Mouse (Mus musculus): ENCODE measurements around the gene Adcy5.

Gene Adcy5

DNA sequence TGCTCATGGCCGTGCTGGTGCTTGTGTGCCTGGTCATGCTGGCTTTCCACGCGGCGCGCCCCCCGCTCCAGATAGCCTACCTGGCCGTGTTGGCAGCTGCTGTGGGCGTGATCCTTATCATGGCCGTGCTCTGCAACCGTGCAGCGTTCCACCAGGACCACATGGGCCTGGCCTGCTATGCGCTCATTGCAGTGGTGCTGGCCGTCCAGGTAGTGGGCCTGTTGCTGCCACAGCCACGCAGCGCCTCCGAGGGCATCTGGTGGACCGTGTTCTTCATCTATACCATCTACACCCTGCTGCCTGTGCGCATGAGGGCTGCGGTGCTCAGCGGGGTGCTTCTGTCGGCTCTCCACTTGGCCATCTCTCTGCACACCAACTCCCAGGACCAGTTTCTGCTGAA is 2.2 kb downstream of the Adcy5 start:
- DNase-seq, result no peak

DNA sequence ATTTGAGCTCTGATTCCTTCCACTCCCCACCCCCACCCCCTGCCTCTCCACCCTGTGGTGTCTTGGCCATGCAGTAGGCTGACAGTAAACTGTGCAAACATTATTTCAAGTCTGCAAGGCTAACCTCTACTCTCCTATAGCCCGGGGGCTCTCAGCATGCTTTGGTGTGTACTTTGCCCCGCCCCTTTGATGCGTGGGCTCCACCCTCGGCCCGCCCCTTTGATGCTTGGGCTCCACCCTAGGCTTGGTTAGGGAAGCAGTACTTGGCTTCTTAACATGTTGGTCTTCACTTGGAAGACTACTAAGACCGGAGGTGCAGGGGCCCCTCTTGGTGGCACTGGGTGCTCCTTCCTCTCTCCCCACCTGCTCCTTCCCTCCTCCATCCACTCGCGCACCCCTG is 4.9 kb downstream of the Adcy5 start:
- DNase-seq, result no peak

DNA sequence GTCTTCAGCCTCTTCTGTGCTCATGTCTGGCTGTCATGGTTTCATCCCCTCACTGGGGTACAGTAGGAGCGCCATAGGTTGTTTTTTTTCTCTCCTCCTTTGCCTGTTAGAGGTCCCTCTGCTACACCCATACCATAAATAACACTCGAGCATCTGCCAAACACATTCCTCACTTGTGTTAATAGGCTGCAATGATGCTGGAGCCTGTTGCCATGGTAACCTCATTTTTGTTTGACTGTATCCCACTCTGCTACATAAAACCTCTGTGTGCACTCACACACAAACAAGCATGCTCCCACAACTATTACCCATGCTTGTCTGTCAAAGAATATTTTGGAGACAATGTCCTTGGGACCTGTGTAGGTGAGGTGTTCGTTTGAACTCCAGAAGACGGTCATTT is 5.3 kb downstream of the Adcy5 start:
- no peak for DNase-seq

DNA sequence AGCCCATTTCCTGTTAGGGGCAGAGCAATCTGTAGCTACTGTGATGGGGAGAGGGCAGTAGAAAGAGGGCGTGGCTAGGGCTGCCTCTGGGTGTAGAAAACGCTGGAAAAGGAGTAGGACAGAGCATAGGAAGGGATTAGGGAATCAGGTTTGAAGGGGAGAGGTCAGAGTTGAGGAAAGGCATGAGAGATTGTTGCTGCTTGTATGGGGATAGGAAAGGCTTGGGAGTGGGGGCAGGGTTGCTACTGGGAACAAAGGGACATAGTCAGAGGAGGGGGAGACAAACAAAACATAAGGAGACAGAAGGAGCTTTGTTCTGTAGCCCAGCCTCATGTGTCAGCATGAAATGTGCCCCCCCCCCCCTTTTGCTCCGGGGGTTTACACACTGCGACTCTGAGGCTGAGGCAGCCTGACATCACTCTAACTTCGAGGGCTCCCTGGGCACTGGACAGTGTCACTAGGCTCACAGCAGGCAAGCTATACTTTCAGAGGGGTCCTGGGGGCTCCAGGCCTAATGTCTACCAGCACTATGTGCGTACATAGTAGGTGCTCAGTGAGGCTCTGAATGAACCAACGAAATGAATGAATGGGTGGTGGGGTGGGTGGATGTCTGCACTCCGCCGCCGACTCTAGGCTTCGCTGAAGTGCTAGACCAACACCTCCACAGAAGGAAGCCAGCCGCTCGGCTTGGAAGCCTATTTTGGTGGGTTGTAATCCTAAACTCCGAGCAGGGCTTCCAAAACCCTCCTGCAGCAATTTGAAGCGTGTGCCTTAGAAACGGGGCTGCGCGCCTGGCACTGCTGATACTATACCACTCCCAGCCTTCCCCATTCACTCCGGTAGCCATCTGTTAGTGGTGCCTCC is 9.9 kb downstream of the Adcy5 start:
- no peak for DNase-seq

DNA sequence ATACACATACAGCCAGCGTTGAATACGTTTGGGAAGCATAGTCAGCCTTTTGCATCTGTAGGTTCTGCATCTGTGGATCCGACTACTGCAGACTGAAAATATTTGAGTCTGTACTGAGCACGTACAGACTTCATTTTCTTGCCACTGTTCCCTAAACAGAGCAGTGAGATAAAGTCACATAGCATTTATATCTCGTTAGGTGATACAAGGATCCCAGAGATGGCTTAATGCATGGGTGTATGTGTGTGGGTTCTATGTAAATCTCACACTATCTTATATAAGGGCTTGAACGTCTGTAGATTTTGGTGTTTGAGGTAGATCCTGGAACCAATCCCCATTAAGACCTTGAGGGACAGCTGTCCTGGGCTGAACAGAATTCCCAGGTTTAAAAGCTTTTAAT is 10.7 kb downstream of the Adcy5 start:
- no peak for DNase-seq

DNA sequence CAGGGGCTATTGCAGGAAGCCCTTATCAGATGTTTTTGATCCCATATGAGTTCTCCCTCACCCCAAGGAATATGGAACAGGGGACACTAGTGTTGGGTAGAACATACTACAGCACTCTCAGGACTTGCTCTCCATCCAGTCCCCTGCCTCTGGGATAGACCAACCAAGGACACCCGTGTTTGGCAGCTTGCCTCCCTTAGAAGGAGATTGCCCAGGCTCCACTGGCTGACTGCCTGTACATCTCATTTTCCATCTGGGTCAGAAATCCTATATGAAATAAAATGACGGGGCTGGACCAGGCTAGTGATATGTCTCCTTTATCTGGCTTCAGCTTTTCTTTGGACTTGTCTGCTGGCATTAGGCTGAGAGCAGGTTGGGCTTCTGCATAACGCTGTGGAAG is 11.1 kb downstream of the Adcy5 start:
- peak; percentile 68 for DNase-seq

DNA sequence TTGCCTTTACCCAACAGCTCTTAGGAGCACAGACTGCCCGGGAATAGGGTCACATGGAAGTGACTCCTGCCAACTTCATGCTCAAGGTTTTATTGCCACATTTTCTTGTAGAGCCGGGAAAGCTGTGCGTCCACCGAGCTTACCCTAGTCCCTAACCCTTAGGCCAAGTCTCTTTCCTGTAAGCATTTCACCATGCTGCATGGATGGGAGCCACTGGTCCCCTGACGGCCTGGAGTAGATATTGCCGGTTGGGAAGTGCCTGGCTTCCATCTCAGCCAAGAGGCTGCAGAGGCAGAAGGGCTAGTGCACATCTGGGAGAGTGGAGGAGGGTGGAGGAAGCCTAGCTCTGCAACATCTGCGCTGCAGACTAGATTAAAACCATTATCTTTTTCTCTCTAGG is 14.8 kb downstream of the Adcy5 start:
- DNase-seq, result no peak

DNA sequence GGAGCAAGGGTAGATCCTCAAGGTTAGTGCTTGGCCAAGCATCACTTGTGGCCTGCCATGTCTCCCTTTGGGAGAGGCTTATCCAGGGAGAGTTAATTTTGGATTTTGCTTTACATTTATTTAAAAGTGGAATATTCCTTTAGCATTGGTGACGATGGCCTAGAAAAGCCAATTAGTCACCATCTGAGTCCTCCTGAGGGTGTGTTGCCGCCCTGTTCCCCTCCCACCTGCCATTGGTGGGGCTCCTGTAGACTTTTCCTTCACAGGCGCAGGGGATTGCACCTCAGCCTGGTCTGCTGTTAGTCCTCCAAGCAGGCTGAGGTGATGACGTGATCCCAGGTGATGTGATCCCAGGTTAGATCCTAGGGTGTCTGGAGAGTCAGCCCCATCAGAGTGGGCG is 17.5 kb downstream of the Adcy5 start:
- no peak for DNase-seq

DNA sequence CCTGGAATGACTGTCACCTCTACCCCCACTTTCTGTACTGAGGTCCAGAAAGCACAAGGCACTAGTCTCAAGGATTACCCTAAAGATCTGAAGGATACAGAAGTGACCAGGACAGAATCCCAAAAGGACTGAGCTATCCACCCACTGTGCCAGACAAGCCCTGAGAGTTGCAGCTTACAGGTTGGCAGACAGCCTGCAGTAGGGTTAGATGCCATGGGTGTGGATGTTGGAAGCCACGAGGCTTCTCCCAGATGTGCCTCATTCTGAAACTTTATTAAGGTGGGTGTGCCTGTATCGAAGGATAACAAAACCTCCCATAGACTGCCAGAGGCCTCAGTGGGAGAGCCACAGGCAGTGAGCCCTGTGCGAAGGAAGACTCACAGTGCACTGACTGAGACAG is 23.8 kb downstream of the Adcy5 start:
- DNase-seq, result no peak

DNA sequence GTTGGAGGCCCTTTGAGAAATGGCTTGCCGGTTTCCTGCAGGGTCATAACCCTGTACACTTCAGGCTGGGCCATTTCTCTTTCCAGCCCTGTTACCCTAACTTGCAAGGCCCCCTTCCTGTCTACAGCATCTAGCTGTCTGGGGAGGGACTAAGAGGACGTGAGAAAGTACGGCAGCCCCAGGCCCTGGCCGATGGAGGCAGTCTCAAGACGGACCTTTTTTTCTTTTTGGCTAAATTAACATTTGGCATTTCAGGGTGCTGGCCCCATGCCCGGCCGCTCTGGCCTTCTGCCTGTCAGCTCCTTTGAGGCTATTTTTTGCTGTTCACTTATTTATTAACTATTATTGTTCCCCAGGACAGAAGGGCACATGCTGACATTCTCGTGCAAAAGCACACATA is 24.4 kb downstream of the Adcy5 start:
- peak; percentile 88 to 91 for DNase-seq

DNA sequence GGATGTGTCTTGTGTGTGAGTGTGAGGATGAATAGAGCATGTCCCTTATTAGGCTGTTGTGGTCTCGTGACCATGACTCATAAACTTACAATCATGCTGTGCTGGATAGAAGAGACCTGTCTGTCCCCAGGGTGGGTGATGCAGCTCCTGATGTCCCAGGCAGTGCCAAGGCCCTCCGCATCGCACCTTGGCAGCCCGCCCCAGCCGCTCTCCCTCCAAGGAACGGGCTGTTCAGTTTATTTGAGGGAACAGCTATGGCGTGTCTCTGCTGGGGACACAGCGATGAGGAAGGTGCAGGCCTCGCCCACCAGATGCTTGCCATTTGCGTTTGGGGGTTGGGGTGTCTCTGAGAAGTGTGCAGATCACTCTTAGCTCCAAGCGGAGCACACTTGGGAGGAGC is 28.5 kb downstream of the Adcy5 start:
- peak; percentile 39 to 50 for DNase-seq

DNA sequence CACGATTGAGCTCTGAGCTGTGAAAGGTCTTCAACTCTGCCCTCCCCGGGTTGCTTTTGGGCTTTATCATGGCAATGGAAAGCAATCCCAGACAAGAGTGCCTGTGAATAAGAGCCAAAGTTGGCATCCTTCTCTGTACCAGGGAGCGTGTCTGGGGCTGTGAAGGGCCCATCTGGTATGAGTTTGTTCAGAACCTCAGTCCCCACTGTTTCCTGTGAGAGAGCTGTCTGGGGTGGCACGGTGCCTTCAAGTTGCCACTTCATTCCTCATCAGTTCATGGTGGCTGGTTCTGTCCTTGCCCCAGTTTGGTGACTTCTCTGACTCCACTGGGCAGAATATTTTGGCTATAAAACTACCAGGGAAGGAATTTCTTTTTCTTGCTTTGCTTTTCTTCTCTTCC is 33.4 kb downstream of the Adcy5 start:
- DNase-seq, result no peak

DNA sequence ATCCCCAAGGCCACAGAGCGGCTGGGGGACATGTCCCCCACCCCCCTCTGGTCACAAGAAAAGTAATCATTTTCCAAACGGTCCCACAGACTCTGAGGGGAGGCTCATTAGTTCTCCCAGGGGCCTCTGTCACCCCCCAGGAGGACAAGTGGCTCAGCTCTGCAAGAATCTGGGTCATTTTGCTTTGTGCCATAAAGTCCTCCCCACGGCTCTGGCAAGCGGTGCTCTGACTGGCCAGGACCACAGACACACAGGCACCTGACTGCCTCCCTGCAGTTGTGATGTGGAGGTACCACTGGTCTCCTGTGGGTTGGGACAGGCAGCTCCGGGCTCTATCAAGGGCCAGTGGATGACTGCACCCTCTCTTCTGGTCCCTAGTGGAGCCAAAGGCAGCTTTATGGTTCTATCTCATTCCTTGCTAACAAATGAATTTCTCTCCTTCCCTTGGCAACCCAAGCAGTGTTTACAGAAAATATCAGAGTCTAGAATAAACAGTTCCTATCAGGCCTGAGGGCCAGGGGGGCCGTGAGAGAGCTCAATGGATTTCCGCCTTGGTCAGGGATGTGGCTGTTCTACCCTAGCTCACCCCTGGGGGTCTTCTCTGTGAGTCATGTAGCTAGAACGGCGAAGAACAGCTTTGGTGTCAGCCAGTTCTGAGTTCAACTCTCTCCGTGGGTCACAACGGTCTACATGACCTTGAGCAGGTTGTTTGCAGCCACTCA is 34.9 kb downstream of the Adcy5 start:
- DNase-seq, result peak in 1 of 2 experiments; percentile 42

DNA sequence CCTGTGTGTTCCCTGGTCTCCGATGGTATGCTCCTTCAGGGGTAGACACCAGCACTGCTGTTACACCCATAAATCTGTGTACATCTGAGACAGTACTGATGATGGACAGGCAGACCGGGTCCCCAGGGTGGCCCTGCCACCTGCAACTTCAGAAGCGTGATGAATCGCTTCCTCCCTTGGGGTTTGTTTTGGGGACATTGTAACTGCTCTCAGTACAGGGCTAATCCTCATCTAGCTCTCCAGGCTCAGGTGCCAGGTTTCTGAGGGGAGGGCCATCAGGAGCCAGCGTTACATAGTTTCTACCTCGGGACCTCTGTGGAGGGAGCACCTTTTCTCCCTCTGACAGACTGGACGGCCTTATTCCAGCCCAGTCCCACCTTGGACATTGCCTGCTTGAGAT is 36.1 kb downstream of the Adcy5 start:
- DNase-seq, result no peak

DNA sequence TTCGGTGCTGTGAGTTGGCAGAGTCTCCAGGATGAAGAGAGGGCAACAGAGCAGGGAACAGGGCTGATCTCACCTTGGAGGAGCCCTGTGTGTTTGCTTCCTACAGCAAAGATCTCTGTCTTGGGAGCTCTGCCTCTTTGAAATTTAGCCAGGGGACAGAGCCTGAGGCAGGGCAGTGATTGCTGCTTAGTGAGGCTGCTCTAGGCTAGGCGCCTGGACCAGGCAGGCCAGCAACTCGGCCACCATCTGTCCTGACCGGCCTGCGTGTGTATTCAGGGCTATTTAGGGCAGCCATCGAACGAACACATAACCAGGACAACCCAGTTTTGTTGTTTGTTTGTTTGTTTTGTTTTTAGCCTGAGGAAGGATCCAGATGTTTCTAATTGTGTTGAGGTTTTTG is 36.6 kb downstream of the Adcy5 start:
- peak; percentile 55 to 62 for DNase-seq

DNA sequence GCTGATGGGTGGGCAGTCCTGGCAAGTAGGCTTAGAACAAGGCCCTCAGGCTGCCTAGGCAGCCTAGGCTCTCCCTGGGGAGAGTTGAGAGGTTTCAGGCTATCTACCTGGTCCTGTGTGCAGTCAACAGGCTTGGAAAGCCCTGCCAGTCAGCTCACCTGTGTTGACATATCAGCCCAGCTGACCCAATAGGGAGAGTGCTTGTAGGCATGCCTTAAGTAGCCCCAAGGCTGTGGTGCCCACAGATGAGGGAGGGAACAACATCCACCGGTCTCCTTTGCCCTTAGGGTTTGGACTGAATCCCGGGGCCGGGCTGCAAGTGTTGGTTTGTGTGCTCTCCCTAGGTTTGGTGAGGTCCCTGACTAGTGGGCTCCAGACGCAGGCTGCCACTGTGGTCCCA is 37.8 kb downstream of the Adcy5 start:
- DNase-seq, result no peak

DNA sequence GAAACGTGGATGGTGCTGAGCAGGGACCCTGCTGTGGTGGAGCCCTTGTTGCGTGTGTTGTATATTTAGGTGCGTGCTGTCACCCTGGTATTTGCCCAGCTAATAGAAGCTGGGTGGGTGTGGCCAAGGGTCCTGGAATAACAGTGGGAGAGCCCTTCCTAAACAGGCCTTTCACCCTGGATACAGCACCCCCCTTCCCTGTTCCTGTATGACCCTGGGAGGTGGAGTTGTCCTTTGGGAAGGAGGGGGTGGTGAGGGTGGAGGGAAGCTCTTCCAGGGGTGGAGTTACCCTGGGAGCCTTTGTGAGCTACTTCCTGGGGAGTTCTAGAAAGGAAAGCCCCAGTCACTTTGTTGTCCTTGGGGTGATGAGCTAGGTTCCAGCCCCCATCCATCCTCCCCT is 38.7 kb downstream of the Adcy5 start:
- DNase-seq, result no peak

DNA sequence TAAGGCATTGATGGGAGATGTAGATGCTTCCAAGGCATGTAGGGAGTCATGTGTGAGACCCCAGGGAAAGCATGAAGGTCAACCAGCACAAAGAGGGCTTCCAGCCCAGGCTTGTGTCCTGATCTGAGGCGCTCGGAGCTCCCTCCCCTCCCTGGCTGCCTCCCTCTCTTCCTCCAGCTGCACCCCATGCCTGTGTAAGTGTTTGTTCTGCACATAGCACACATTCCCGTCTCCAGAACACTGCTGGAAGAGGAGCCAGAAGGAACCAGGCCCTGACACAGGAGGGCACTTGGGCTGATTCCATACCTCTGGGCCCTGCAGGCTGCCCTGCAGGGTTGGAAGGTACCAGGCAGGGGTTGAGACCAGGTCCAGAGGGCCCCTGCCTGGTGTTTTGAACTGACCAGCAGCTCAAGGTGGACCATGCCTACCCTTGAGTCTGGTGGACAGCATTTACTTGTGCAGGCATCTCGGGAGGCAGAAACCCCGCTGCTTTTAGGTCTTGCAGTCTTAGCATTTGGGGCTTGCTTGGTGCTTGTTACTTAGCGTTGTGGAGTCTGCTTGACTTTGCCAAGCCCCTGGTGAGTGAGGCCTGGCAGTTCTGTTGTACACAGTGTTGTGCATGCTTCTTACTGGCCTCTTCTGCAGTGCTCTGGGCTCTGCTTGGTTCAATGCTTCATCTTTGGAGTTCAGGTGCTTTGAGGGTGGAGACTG is 45.2 kb downstream of the Adcy5 start:
- DNase-seq, result no peak

DNA sequence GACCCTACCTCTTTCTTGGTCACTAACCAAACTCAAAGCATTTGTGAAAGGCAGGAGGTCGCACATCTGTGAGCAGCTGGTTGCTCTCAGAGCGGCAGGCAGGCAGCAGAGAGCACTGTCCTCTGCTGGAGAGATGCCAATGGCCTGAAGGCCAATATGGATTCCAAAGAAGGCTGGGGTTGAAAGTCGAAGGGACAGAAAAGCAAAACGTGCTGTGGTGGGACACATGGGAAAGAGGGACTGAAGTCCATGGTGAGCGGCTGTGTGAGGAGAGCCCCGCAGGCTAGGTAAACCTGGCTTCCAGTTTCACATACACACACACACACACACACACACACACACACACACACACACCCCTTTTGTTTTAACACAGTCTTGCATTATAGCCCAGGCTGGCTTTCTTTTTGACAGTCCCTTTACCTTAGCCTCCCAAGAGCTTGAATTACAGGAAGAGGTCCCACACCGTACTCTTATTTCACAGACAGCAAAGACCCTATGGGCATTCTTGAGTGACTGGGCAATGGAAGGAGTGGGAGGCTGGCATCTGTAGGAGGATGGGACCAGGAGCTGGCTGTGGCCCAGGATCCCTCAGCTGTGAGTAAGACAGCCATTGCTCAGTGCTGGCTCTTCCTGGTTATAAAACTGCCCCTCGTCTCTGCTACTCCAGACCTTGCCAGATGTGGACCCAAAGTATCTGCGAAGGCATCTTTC is 45.9 kb downstream of the Adcy5 start:
- no peak for DNase-seq

DNA sequence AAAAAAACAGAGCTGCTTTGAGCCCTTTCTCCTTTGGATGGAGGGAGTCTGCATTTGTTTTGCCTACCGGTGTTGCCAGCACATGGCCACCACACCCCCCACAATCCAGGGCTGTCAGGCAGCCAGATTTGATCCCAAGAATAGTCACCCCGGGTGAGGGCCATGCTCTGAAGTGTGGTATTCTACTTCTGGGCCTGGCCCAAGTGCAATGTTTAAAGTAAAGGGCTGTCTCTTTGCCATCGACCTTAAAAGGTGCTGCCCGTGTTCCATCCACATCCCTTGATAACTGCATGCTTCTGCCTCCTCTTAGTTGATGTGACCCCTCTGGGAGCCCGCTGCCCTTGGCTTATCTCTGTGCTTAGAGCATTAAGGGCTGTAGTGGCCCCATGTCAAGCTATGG is 46.6 kb downstream of the Adcy5 start:
- DNase-seq, result no peak

DNA sequence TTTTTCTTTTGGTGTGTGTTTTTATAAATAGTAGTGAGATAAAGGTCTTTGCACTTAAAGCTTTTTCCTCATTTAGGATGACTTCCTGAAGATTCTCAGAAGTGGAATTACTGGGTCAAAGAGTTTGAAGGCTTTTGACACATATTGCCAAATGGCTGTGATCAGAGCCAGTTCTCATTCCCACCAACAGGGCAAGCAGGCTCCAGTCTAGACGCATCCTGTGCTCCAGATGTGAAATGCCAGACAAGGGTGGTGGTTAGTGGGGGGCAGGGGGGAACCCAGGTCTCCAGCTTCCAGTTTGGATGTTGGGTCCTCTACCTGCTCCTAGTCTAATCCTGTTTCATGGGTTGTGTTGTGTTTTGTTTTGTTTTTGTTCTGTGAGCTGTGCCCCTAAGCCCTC is 48.8 kb downstream of the Adcy5 start:
- no peak for DNase-seq

DNA sequence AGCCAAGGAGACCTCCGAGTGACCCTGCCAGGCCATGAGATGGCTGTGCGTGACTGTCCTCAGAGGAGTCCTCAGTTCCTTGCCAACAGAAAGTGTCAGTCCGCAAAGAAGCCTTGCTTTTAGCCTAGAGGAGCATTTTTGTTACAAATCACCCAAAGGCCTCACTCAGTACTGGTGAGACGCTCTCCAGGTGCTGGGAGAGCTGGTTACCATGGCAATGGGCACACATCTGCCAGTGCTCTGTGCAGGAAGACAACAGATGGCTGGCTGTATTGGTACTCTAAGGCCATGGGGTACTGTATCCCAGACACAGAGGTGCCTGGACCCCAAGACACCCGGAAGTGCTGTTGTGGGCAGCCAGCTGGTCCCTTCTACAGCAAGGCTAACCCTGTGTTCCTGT is 51.0 kb downstream of the Adcy5 start:
- no peak for DNase-seq

DNA sequence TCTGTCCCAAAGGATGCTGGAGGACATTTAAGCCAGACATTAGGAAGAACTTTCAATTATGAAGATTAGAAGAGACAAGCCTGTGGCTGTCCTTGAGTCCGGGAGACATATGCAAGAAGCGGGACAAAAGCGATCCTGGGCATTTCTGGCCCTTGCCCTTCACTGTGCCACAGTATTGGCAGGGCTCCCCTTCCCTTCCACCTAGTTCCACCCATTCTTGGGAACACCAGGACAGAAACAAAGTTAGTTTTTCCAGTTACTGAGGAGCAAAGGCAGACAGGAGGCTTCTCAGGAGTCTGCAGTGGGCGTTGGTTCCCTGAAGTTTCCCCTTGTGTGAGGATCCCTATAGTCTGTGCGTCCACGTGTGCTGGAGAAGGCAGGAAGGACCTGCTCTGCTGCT is 51.7 kb downstream of the Adcy5 start:
- DNase-seq, result no peak
